Mouse (Mus musculus) liver, postnatal 0 days (tissue): ENCODE data around the gene Krt25. TPM values are rescaled to one million over a fixed set of nuclear protein-coding genes. Genes with fewer than 3 reads are reported as not detected.

Experiments
- ATAC-seq: fragments of 200-750 bp; cut with Nextera tagmentation; 2 replicates; pipeline ENCODE4 v1.8.0; 2017; ENCODE audit warnings: mild to moderate bottlenecking, moderate library complexity
- DNase-seq: peaks from one replicate; pipeline ENCODE4 v3.0.0-alpha.2; 2016
- H3K27ac ChIP-seq: fragments of 300-500 bp; sonication (generic); 2 replicates; pipeline ENCODE4 v1.5.1; 2014; ENCODE audit warnings: antibody characterized with exemption, moderate library complexity, mild to moderate bottlenecking, low read depth
- H3K27me3 ChIP-seq: fragments of 300-500 bp; sonication (generic); 2 replicates; pipeline ENCODE4 v1.6.1; 2014; ENCODE audit warnings: low read length, control low read depth, mixed read lengths; ENCODE audit not compliant: insufficient read depth
- H3K36me3 ChIP-seq: fragments of 300-500 bp; sonication (generic); replicated peaks from 2 replicates; pipeline ENCODE4 v1.6.1; 2014; ENCODE audit warnings: mild to moderate bottlenecking, control low read depth, low read length, moderate library complexity, mixed read lengths; ENCODE audit not compliant: insufficient read depth
- H3K4me1 ChIP-seq: fragments of 300-500 bp; sonication (generic); 2 replicates; pipeline ENCODE4 v1.6.1; 2014; ENCODE audit warnings: antibody characterized with exemption, mild to moderate bottlenecking, control low read depth; ENCODE audit not compliant: insufficient read depth
- H3K4me2 ChIP-seq: fragments of 300-500 bp; sonication (generic); 2 replicates; pipeline ENCODE4 v1.6.1; 2014; ENCODE audit warnings: low read depth, mild to moderate bottlenecking, low read length, moderate library complexity, mixed read lengths
- H3K4me3 ChIP-seq: fragments of 300-500 bp; sonication (generic); 2 replicates; pipeline ENCODE4 v1.5.1; 2014; ENCODE audit warnings: low read depth, low read length
- H3K9ac ChIP-seq: fragments of 300-500 bp; sonication (generic); replicated peaks from 2 replicates; pipeline ENCODE4 v1.6.1; 2014; ENCODE audit warnings: mild to moderate bottlenecking, moderate library complexity
- H3K9me3 ChIP-seq: fragments of 300-500 bp; sonication (generic); 2 replicates; pipeline ENCODE4 v1.6.1; 2016; ENCODE audit warnings: mild to moderate bottlenecking, control low read depth, low read length, mixed read lengths
- CTCF ChIP-seq: sonication (generic); IDR thresholded peaks from 2 replicates; pipeline ENCODE4 v1.5.1; 2016; ENCODE audit warnings: antibody characterized with exemption, low read depth
- EP300 ChIP-seq: IDR thresholded peaks from 2 replicates; pipeline ENCODE4 v1.6.1; 2016; ENCODE audit warnings: antibody characterized with exemption, low read depth, mild to moderate bottlenecking
- WGBS: fragments of 180-500 bp; shearing (Covaris S2); extraction: QIAGEN DNeasy Blood & Tissue Kit; methylation state at CpG from one replicate; pipeline ENCODE4 v1.1.7; 2014; ENCODE audit not compliant: insufficient replicate concordance; 5-methylcytosine and 5-hydroxymethylcytosine counted together
- polyA plus RNA-seq: library from polyadenylated mRNA; unstranded; fragments of >200 nt; fragmentation: Nextera tagmentation; extraction: Ambion mirVana; gene quantifications from 2 replicates; pipeline ENCODE4 v1.2.1, GENCODE M21; 2015

Gene Krt25
- polyA plus RNA-seq, 1 experiment from 2014 or later, result 0.14 TPM

- ATAC-seq (no peak), DNase-seq (no peak)
- no peak within 1 kb of the TSS for H3K27ac ChIP-seq
- H3K4me3 ChIP-seq, result no peak within 1 kb of the TSS
- no peaks in the 10 kb centered on the region for H3K27me3 ChIP-seq
- 50% methylated on average over 11 of the region's 11 CpGs for WGBS
- H3K9ac ChIP-seq, result no peak within 1 kb of the TSS
- H3K36me3 ChIP-seq, result no peaks in the 10 kb centered on the region
- H3K4me2 ChIP-seq, result no peak within 1 kb of the TSS
- TF ChIP-seq EP300, result no peak
- no peak for TF ChIP-seq CTCF
- no peaks in the 10 kb centered on the region for H3K4me1 ChIP-seq
- no peaks in the 10 kb centered on the region for H3K9me3 ChIP-seq
Measured at GRCm38 (mm10) chr11:99284833-99285312, 37.9 kb downstream of the Krt25 start, which contains the start of gene Krt24. Krt24 (minus strand) TSS chr11:99285262.

- Histone ChIP-seq H3K4me3 (no peak overlapping the region), H3K9ac (no peak overlapping the region), H3K4me2 (no peak overlapping the region), H3K4me1 (no peaks in the 10 kb centered on the region), H3K9me3 (no peaks in the 10 kb centered on the region), H3K27ac (no peak overlapping the region), H3K36me3 (no peaks in the 10 kb centered on the region), H3K27me3 (no peaks in the 10 kb centered on the region)
- no peak for DNase-seq
- 75% methylated on average over 5 of the region's 5 CpGs for WGBS
- ATAC-seq, result no peak
- no peak for TF ChIP-seq EP300
- no peak for TF ChIP-seq CTCF
Measured at GRCm38 (mm10) chr11:99284011-99284410, 38.7 kb downstream of the Krt25 start.

- H3K9me3 ChIP-seq, result no peaks in the 10 kb centered on the region
- H3K4me1 ChIP-seq, result no peaks in the 10 kb centered on the region
- H3K27me3 ChIP-seq, result no peaks in the 10 kb centered on the region
- no peak overlapping the region for H3K27ac ChIP-seq
- no peak overlapping the region for H3K4me3 ChIP-seq
- WGBS, result 38% methylated on average over 4 of the region's 4 CpGs
- TF ChIP-seq EP300, result no peak
- no peak for TF ChIP-seq CTCF
- no peaks in the 10 kb centered on the region for H3K36me3 ChIP-seq
- no peak overlapping the region for H3K9ac ChIP-seq
- no peak for DNase-seq
- no peak for ATAC-seq
- no peak overlapping the region for H3K4me2 ChIP-seq
Measured at GRCm38 (mm10) chr11:99283334-99283733, 39.4 kb downstream of the Krt25 start.

- TF ChIP-seq EP300, result no peak
- no peak for TF ChIP-seq CTCF
- DNase-seq (no peak), ATAC-seq (no peak)
- H3K36me3 ChIP-seq, result no peaks in the 10 kb centered on the region
- H3K4me3 ChIP-seq, result no peak overlapping the region
- no peaks in the 10 kb centered on the region for H3K27me3 ChIP-seq
- H3K4me1 ChIP-seq, result no peaks in the 10 kb centered on the region
- no peak overlapping the region for H3K27ac ChIP-seq
- no peak overlapping the region for H3K9ac ChIP-seq
- no peak overlapping the region for H3K4me2 ChIP-seq
- 76% methylated on average over 9 of the region's 9 CpGs for WGBS
- no peaks in the 10 kb centered on the region for H3K9me3 ChIP-seq
Measured at GRCm38 (mm10) chr11:99281116-99281515, 41.6 kb downstream of the Krt25 start.

- no peak overlapping the region for H3K27ac ChIP-seq
- no peak for TF ChIP-seq EP300
- ATAC-seq (no peak), DNase-seq (no peak)
- no peaks in the 10 kb centered on the region for H3K4me1 ChIP-seq
- H3K9me3 ChIP-seq, result no peaks in the 10 kb centered on the region
- 41% methylated on average over 5 of the region's 5 CpGs for WGBS
- H3K27me3 ChIP-seq, result no peaks in the 10 kb centered on the region
- no peak overlapping the region for H3K4me3 ChIP-seq
- no peak overlapping the region for H3K9ac ChIP-seq
- no peaks in the 10 kb centered on the region for H3K36me3 ChIP-seq
- no peak overlapping the region for H3K4me2 ChIP-seq
Measured at GRCm38 (mm10) chr11:99279986-99280385, 42.8 kb downstream of the Krt25 start.

- 57% methylated on average over 7 of the region's 7 CpGs for whole genome bisulfite sequencing
- TF ChIP-seq EP300 (no peak), CTCF (no peak)
Measured at GRCm38 (mm10) chr11:99276786-99277185, 46.0 kb downstream of the Krt25 start.

GRCm38 (mm10) chr11:99275624-99276023 is 47.1 kb downstream of the Krt25 start:
- Histone ChIP-seq H3K4me2 (no peak overlapping the region), H3K27me3 (no peaks in the 10 kb centered on the region), H3K9ac (no peak overlapping the region), H3K27ac (peak overlapping the region; percentile 55; the same call in 1 of the 2 replicates), H3K9me3 (no peaks in the 10 kb centered on the region), H3K4me1 (no peaks in the 10 kb centered on the region), H3K36me3 (no peaks in the 10 kb centered on the region), H3K4me3 (no peak overlapping the region)
- peak; percentile 93 for ATAC-seq
- WGBS, result 55% methylated on average over 6 of the region's 6 CpGs
- DNase-seq, result peak; percentile 27
- no peak for TF ChIP-seq EP300
- no peak for TF ChIP-seq CTCF

More at GRCm38 (mm10) chr11:99276786-99277185, 46.0 kb downstream of the Krt25 start:
- Histone ChIP-seq H3K27me3 (no peaks in the 10 kb centered on the region), H3K4me3 (no peak overlapping the region), H3K36me3 (no peaks in the 10 kb centered on the region), H3K27ac (no peak overlapping the region), H3K4me1 (no peaks in the 10 kb centered on the region), H3K4me2 (no peak overlapping the region), H3K9ac (no peak overlapping the region), H3K9me3 (no peaks in the 10 kb centered on the region)
- no peak for DNase-seq
- no peak for ATAC-seq
